Mouse (Mus musculus) cerebellum, adult 2 months (tissue): ENCODE results near the gene Casp8. TPM values are rescaled to one million over a fixed set of nuclear protein-coding genes. Genes with fewer than 3 reads are reported as not detected.
"Not testable (repeated sequence)": the region's sequence is repeated elsewhere in the genome, so short reads cannot be mapped to it uniquely, and the experiment has no call there.

ENCODE experiments used
- DNase-seq, 2 experiments: peaks; one replicate each; pipeline ENCODE4 v3.0.0; 2021
- H3K27ac ChIP-seq: fragments of 200-500 bp; 2 replicates; pipeline ENCODE4 v1.5.1; 2012; ENCODE audit warnings: low read length, control low read depth, inconsistent platforms; ENCODE audit not compliant: insufficient read depth
- H3K27me3 ChIP-seq: fragments of 200-500 bp; 2 replicates; pipeline ENCODE4 v1.6.1; 2012; ENCODE audit warnings: inconsistent platforms, mild to moderate bottlenecking, low read length, moderate library complexity; ENCODE audit not compliant: control insufficient read depth, insufficient read depth
- H3K4me1 ChIP-seq: fragments of 200-500 bp; 2 replicates; pipeline ENCODE4 v1.6.1; 2011; ENCODE audit warnings: low read length; ENCODE audit not compliant: control insufficient read depth, insufficient read depth
- H3K4me3 ChIP-seq: fragments of 200-500 bp; replicated peaks from 2 replicates; pipeline ENCODE3; 2011; ENCODE audit warnings: mild to moderate bottlenecking, low read depth, low read length, control low read depth; ENCODE audit not compliant: insufficient read depth
- CTCF ChIP-seq: fragments of 200-500 bp; IDR thresholded peaks from 2 replicates; pipeline ENCODE4 v1.5.1; 2011; ENCODE audit warnings: low read depth, mild to moderate bottlenecking, control low read depth, low read length, moderate library complexity, borderline replicate concordance; ENCODE audit not compliant: insufficient read depth
- POLR2A ChIP-seq: fragments of 200-500 bp; IDR thresholded peaks from 2 replicates; pipeline ENCODE4 v1.6.1; 2011; ENCODE audit warnings: low read length, control low read depth, borderline replicate concordance; ENCODE audit not compliant: insufficient read depth
- WGBS: fragments of 180-500 bp; shearing (Covaris S2); methylation state at CpG from one replicate; pipeline ENCODE4 v1.1.7; 2018; 5-methylcytosine and 5-hydroxymethylcytosine counted together
- polyA plus RNA-seq: library from polyadenylated mRNA; depleted of rRNA; stranded (reverse); fragments of >200 nt; gene quantifications from 2 replicates; pipeline ENCODE4 v1.2.3, GENCODE M21; 2012

Gene Casp8
- polyA plus RNA-seq, 1 experiment = 1.6 TPM

DNA sequence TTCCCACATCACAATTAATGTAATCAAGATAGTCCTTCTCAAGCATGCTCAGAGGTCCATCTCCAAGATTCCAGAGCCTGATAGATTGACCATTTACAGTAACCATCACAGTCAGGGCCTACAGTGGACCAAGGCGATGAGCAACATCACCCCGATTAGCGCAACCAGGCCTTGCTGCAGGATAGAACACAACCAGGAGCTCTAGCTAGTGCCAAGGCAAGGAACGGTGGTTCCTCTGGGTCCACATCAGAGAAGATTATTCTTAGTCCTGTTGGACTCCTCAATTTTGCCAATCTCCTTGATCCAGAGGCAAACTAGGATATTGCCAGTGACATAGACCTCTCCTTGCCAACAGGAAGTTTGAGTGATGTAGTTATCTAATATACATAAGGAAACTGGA lies 6.8 kb upstream of the Casp8 start:
- no peak for DNase-seq
- Histone ChIP-seq H3K27me3 (no peaks in the 10 kb centered on the region), H3K4me1 (no peaks in the 10 kb centered on the region), H3K4me3 (no peak overlapping the region), H3K27ac (no peak overlapping the region)
- 93% methylated on average over 4 of the region's 4 CpGs for WGBS
- TF ChIP-seq CTCF = no peak
- TF ChIP-seq POLR2A = no peak

DNA sequence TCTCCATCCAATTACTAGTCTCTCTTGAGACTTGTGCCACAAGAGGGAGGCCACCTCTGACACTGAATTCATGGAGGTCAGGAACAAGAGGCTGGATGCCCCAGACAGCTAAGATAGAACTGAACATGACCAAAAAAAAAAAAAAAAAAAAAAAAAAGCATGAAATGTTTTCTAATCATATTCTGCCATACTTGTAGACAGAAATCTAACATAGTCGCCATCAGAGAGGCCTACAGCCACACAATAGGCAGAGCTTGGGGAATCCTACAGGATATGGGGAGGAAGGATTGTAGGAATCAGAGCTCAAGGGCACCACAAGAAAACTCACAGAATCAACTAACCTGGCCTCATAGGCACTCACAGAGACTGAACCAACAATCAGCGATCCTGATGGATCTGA lies 469 bp upstream of the Casp8 start:
- no peak overlapping the region for H3K27ac ChIP-seq
- DNase-seq = no peak
- H3K27me3 ChIP-seq = no peaks in the 10 kb centered on the region
- H3K4me3 ChIP-seq = no peak overlapping the region
- no peak for TF ChIP-seq CTCF
- no peak for TF ChIP-seq POLR2A
- H3K4me1 ChIP-seq = no peaks in the 10 kb centered on the region
- WGBS = 74% methylated on average over 2 of the region's 2 CpGs

DNA sequence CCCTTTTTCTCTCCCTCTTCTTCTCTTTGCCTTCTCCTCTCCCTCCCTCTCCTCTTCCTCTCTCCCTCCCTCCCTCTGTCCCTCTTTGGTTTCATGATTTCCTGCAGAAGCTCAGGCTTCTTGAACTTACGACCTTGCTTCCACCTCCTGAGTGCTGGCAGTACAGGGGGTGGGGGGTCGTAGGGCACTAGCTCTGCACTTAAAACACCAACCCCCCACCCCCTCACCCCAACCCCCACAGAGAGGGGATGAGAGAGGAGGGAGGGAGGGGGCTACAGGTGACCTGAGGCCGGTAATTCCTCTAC lies 837 bp downstream of the Casp8 start:
- Histone ChIP-seq H3K27ac (no peak overlapping the region), H3K4me3 (no peak overlapping the region), H3K4me1 (no peaks in the 10 kb centered on the region), H3K27me3 (no peaks in the 10 kb centered on the region)
- WGBS = 17% methylated on average over 3 of the region's 3 CpGs
- TF ChIP-seq CTCF = no peak
- TF ChIP-seq POLR2A = no peak
- no peak for DNase-seq

DNA sequence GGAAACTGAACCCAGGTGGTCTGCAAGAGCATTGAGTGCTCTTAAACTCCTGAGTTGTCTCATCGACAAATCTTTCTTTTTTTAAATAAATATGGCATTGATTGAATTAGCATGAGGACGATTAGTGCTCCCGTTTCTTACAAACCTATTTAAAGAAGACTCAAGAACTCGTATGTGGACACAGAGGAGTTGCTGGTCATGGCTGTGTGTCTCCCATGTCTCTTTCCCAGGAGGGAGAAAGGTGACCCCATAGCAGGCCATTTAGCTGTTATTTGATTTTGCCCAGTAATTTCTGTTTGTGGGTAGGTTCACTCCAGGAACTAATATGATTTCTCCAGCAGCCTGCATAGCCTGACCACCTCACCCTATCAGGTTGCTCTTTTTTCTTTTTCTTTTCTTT lies 1.7 kb downstream of the Casp8 start:
- DNase-seq = no peak
- Histone ChIP-seq H3K27me3 (no peaks in the 10 kb centered on the region), H3K4me1 (no peaks in the 10 kb centered on the region), H3K27ac (no peak overlapping the region), H3K4me3 (no peak overlapping the region)
- TF ChIP-seq CTCF = no peak
- TF ChIP-seq POLR2A = no peak
- 86% methylated on average over 4 of the region's 4 CpGs for WGBS

DNA sequence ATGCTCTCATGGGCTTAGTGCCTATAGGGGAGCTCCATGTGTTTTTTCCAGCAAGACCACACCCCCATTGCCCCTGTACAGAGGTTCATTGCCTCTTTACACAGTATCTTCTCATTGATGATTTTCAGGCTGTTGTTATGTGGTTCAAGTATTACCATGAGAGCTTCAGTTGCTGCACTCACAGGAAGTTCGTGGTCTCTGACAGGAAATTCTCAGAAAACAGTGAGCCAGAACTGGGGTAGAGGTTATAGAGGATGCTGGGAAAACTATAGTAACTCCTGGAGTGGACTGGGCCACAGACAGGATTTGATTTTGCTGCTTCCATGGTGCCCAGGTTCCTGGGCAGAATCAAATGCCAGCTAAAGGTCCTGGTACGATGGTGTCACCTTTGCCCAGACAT lies 2.2 kb downstream of the Casp8 start:
- Histone ChIP-seq H3K27me3 (no peaks in the 10 kb centered on the region), H3K27ac (no peak overlapping the region), H3K4me3 (no peak overlapping the region), H3K4me1 (no peaks in the 10 kb centered on the region)
- TF ChIP-seq CTCF (no peak), POLR2A (no peak)
- 85% methylated on average over 2 of the region's 2 CpGs for whole genome bisulfite sequencing
- no peak for DNase-seq

DNA sequence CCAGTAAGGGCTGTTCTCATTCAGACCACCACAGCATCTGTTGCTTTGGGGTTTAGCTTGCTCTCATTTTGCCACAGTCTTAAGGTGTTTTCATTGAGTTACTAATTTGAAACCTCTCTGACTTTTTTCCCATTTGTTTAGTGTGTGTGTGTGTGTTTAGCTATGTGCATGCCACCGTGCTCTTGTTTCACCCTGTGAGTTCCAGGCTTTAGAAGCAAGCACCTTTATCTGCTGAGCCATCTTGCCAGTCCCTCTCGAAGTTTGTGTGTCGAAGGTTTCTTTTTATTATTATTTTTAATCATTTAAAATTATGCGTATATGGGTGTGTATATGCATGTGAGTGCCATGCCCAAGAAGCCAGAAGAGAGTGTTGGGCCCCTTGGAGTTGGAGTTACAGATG lies 3.7 kb downstream of the Casp8 start:
- H3K4me3 ChIP-seq = no peak overlapping the region
- no peaks in the 10 kb centered on the region for H3K4me1 ChIP-seq

DNA sequence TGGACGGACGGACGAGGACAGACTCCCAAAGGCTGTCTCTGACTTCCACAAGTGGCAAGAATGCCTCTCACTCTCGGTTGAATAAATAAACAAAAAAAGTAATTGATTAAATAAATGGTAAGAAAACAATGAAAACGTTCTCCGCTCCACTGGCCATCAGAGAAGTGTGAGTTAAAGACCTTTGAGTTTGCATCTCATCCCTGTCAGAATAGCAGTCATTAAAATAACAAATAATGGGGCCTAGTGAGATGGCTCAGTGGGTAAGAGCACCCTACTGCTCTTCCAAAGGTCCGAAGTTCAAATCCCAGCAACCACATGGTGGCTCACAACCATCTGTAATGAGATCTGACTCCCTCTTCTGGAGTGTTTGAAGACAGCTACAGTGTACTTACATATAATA lies 5.5 kb downstream of the Casp8 start:
- H3K4me1 ChIP-seq, H3K4me3 ChIP-seq, H3K27me3 ChIP-seq, DNase-seq, H3K27ac ChIP-seq: not testable (repeated sequence)
- WGBS = 71% methylated on average over 7 of the region's 7 CpGs

More for the DNA sequence above, 3.7 kb downstream of the Casp8 start:
- TF ChIP-seq CTCF = no peak
- TF ChIP-seq POLR2A = no peak
- 96% methylated on average over 4 of the region's 4 CpGs for WGBS
- Histone ChIP-seq H3K27me3 (no peaks in the 10 kb centered on the region), H3K27ac (no peak overlapping the region)
- DNase-seq = no peak

DNA sequence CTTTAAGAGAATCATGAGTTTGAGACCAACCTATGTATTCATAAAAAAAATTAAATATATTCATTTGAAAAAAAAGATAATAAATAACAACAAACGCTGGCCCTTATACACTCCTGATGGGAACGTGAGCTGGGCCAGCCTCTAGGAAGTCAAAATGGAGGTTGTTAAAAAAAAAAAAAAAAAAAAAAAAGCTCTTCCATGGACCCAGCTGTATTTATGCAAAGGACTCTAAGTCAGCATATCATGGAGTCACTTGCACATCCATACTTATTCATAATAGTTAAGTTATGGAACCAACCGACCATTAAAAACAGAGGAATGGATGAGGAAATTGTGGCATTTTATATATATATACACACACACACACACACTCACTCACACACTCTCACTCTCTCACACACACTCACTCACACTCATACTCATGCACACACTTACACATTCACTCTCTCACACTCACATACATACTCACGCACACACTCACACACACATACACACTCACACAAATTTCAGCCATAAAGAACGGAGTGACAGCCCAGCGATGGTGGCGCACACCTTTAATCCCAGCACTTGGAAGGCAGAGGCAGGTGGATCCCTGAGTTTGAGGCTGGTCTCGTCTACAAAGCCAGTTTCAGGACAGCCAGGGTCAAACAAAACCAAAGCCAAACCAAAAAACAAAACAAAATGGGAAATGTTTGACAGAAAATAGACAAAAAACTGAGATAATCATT lies 6.5 kb downstream of the Casp8 start:
- no peak for DNase-seq
- Histone ChIP-seq H3K4me3 (no peak overlapping the region), H3K27ac (no peak overlapping the region), H3K4me1 (no peaks in the 10 kb centered on the region), H3K27me3 (no peaks in the 10 kb centered on the region)
- WGBS = 94% methylated on average over 8 of the region's 8 CpGs
- TF ChIP-seq CTCF (no peak), POLR2A (no peak)
